Mouse (Mus musculus) liver, embryonic 11.5 days (tissue): ENCODE results near the gene Tmprss2. TPM values are rescaled to one million over a fixed set of nuclear protein-coding genes. Genes with fewer than 3 reads are reported as not detected.

Source experiments
- ATAC-seq: fragments of 200-750 bp; cut with Nextera tagmentation; replicated peaks from 2 replicates; pipeline ENCODE4 v1.8.0; 2017; ENCODE audit warnings: moderate number of reproducible peaks, mild to moderate bottlenecking, moderate TSS enrichment, moderate library complexity; ENCODE audit not compliant: low FRiP score
- DNase-seq: peaks from one replicate; pipeline ENCODE4 v3.0.0-alpha.2; 2017; ENCODE audit warnings: low spot score
- H3K27ac ChIP-seq: fragments of 300-500 bp; sonication (generic); 2 replicates; pipeline ENCODE4 v1.5.1; 2014; ENCODE audit warnings: mild to moderate bottlenecking, low read depth, low read length, control low read depth
- H3K27me3 ChIP-seq: fragments of 300-500 bp; sonication (generic); replicated peaks from 2 replicates; pipeline ENCODE4 v1.6.1; 2014; ENCODE audit warnings: low read length, mixed read lengths; ENCODE audit not compliant: control insufficient read depth, insufficient read depth
- H3K36me3 ChIP-seq: fragments of 300-500 bp; sonication (generic); 2 replicates; pipeline ENCODE4 v1.6.1; 2014; ENCODE audit warnings: mild to moderate bottlenecking, low read length, moderate library complexity, mixed read lengths; ENCODE audit not compliant: control insufficient read depth, insufficient read depth
- H3K4me1 ChIP-seq: fragments of 300-500 bp; sonication (generic); replicated peaks from 2 replicates; pipeline ENCODE4 v1.6.1; 2014; ENCODE audit warnings: low read length, mixed read lengths; ENCODE audit not compliant: control insufficient read depth, insufficient read depth
- H3K4me2 ChIP-seq: fragments of 300-500 bp; sonication (generic); 2 replicates; pipeline ENCODE4 v1.6.1; 2014; ENCODE audit warnings: mild to moderate bottlenecking, control low read depth, moderate library complexity
- H3K4me3 ChIP-seq: fragments of 300-500 bp; sonication (generic); 2 replicates; pipeline ENCODE4 v1.5.1; 2014; ENCODE audit warnings: low read depth, low read length, control low read depth
- H3K9ac ChIP-seq: fragments of 300-500 bp; sonication (generic); 2 replicates; pipeline ENCODE4 v1.6.1; 2014; ENCODE audit warnings: low read depth, low read length, control low read depth
- H3K9me3 ChIP-seq: fragments of 300-500 bp; sonication (generic); 2 replicates; pipeline ENCODE4 v1.6.1; 2016; ENCODE audit warnings: low read length, inconsistent platforms, mixed read lengths; ENCODE audit not compliant: control insufficient read depth
- WGBS: fragments of 180-500 bp; shearing (Covaris S2); extraction: QIAGEN DNeasy Blood & Tissue Kit; methylation state at CpG from one replicate; pipeline ENCODE4 v1.1.7; 2014; 5-methylcytosine and 5-hydroxymethylcytosine counted together
- polyA plus RNA-seq: library from polyadenylated mRNA; unstranded; fragments of >200 nt; fragmentation: Nextera tagmentation; extraction: Ambion mirVana; gene quantifications from 2 replicates; pipeline ENCODE4 v1.2.1, GENCODE M21; 2014

The Tmprss2 gene
- polyA plus RNA-seq, 1 experiment from 2014 or later: 3.0 TPM

DNA sequence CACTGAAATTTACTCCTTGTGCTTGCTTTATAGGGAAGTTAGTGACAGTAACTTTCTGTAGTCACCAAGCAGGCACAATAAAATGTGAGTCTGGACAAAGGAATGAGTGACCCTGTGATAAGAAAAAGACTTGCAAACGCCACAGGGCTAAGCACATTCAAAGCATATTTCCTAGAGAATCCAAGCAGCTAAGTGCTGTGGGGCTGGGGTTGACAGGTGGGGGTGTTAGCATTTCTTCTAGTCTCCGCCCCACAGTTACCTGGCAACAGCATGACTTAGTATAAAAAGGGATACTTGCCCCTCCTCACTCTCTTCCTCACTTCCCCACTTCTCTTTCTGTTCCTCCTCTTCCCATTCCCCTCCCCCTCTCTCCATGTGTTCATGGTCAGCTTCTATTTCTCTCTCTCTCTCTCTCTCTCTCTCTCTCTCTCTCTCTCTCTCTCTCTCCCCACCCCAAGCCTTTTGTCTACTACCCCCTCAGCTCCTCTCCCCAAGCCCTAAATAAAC is 11.4 kb upstream of the Tmprss2 start:
- H3K4me1 ChIP-seq: no peaks in the 10 kb centered on the region
- no peak overlapping the region for H3K4me3 ChIP-seq
- no peaks in the 10 kb centered on the region for H3K36me3 ChIP-seq
- H3K9me3 ChIP-seq: no peaks in the 10 kb centered on the region
- WGBS: 53% methylated on average over 2 of the region's 2 CpGs
- ATAC-seq: no peak
- no peak for DNase-seq
- no peaks in the 10 kb centered on the region for H3K27me3 ChIP-seq
- no peak overlapping the region for H3K4me2 ChIP-seq
- no peak overlapping the region for H3K27ac ChIP-seq
- H3K9ac ChIP-seq: no peak overlapping the region

DNA sequence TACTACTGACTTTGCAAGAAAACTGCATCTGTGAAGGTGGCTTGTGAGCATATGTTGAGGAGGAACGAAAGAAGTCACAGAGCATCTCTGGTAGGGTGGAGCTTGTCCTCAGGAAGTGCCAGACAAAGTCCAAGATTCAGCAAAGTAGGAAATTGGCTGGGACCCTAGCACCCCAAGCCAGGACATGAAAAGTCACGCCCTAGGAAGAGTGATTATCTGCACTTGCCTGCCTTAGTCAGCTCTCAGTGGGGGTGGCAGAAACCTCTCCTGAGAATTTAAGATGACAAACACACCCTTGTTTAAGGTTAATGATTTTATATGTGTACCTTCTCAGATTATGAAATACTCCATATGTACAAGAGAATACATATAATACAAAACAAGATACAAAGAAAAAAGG is 7.3 kb upstream of the Tmprss2 start:
- Histone ChIP-seq H3K36me3 (no peaks in the 10 kb centered on the region), H3K4me2 (no peak overlapping the region), H3K9ac (no peak overlapping the region), H3K27ac (no peak overlapping the region), H3K9me3 (no peaks in the 10 kb centered on the region), H3K4me3 (no peak overlapping the region), H3K27me3 (no peaks in the 10 kb centered on the region), H3K4me1 (no peaks in the 10 kb centered on the region)
- ATAC-seq: no peak
- DNase-seq: no peak
- 57% methylated on average over 2 of the region's 2 CpGs for WGBS

DNA sequence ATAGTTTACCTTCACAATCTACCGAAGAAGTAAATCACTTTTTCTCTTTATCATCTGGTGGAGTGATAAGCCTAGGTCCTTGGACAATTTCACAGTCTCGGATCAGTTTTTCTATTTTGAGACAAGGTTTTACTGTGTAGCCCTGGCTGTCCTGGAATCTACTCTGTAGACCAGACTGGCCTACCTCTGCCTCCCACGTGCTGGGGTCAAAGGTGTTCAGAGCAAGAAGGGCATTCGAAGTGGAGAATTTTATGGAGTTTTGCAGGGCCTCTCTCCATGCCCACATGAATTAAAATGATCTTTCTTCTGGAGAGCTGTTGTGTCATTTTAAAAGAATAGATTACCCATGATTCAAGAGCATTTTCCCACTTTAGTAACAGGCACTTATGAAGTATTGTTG is 1.0 kb upstream of the Tmprss2 start:
- Histone ChIP-seq H3K4me2 (no peak overlapping the region), H3K36me3 (no peaks in the 10 kb centered on the region), H3K9me3 (no peaks in the 10 kb centered on the region), H3K9ac (no peak overlapping the region), H3K4me1 (no peaks in the 10 kb centered on the region; the same call in 1 of the 2 replicates), H3K27me3 (peaks cover 36% of the 10 kb centered on the region), H3K4me3 (no peak overlapping the region), H3K27ac (no peak overlapping the region)
- no peak for DNase-seq
- no peak for ATAC-seq
- 45% methylated on average over 4 of the region's 4 CpGs for WGBS

DNA sequence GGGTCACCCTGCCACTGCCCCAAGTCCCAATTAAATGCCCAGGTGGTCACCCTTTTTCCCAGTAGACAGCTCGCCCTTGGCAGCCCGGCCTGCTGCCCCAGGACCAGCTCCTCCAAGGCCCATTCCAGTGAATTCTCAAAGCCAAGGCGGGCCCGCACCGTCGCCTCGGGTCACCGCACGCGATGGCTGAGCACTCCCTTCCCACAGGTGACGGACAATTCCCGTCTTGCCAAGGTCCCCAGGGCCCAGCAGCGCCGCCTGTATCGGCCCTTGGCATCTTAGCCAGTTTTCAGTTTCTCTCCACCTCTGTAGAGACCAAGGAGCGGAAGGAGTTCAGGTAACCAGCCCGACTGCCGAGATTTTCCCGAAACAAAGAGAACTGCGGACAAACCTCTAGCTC is 749 bp downstream of the Tmprss2 start:
- H3K27ac ChIP-seq: no peak overlapping the region
- H3K9ac ChIP-seq: no peak overlapping the region
- ATAC-seq (no peak), DNase-seq (peak; percentile 32)
- no peaks in the 10 kb centered on the region for H3K9me3 ChIP-seq
- peak overlapping the region; percentile 62 for H3K4me2 ChIP-seq
- peaks cover 36% of the 10 kb centered on the region for H3K27me3 ChIP-seq
- H3K4me1 ChIP-seq: no peaks in the 10 kb centered on the region; the same call in 1 of the 2 replicates
- 8% methylated on average over 20 of the region's 20 CpGs for WGBS
- H3K36me3 ChIP-seq: no peaks in the 10 kb centered on the region
- peak overlapping the region; percentile 43 for H3K4me3 ChIP-seq

DNA sequence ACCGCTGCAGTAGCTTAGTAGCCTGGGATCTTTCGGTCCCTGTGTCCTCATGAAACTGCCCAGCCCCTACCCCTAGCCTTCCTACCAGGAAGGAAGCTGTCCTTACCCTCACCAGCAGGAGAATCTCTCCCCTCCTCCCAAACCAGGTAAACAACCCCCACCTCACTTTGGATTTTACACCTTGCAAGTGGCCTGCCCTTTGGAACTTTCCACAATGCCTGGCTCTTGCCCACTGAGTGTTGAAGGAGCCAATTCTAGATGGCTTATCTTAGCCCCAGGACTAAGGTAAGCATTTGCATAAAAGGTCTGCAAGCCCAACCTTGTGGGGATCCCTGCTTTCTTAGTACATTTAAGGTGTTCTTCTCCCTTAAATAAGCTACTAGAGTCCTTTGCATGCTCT is 1.3 kb downstream of the Tmprss2 start:
- Histone ChIP-seq H3K9me3 (no peaks in the 10 kb centered on the region), H3K4me3 (no peak overlapping the region), H3K27ac (no peak overlapping the region), H3K4me2 (no peak overlapping the region), H3K4me1 (no peaks in the 10 kb centered on the region; the same call in 1 of the 2 replicates), H3K36me3 (no peaks in the 10 kb centered on the region), H3K27me3 (peaks cover 36% of the 10 kb centered on the region), H3K9ac (no peak overlapping the region)
- 62% methylated on average over 2 of the region's 2 CpGs for WGBS
- ATAC-seq (no peak), DNase-seq (no peak)

DNA sequence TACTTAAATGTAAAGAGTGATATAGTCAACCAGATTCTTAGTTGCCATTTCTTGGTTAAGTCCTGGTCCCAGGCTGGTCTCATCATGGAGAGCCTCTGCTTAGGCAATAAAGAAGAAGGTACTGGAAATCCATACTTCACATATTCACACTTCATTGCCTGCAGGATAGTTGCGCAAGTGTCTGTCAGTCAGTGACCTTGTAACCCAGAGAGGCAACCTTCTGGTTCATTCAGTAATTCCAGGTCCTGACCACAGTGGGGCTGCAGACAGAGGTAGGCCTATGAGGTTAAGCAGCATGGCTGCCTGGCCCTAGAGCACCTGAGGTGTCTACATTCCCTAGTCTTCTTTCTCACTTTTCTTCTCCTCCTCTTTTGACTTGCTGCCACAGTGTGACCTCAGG is 3.0 kb downstream of the Tmprss2 start:
- Histone ChIP-seq H3K4me2 (no peak overlapping the region), H3K9ac (no peak overlapping the region), H3K36me3 (no peaks in the 10 kb centered on the region), H3K4me3 (no peak overlapping the region), H3K4me1 (no peaks in the 10 kb centered on the region; the same call in 1 of the 2 replicates), H3K9me3 (no peaks in the 10 kb centered on the region), H3K27me3 (peaks cover 36% of the 10 kb centered on the region), H3K27ac (no peak overlapping the region)
- no peak for DNase-seq
- no peak for ATAC-seq
- WGBS: 81% methylated on average over 1 of the region's 1 CpGs

DNA sequence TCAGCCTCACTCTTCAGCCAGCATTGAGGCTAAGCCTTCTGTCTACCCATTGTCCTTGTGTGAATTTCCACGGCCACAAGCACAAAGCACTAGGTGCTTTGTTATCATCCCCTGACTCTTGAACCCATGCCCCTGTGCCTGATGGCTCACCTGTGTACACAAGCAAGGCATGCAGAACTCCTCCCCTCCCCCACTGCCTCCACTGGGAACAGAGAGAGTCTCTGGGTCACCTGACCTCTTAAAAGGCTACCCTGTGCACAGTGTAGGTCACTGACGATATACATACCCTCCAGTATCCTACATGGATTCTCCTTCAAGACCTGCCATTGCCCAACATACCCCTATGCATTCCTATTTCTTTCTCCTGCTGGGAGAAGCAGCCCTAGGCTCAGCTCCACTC is 4.2 kb downstream of the Tmprss2 start:
- no peaks in the 10 kb centered on the region for H3K36me3 ChIP-seq
- ATAC-seq (0 out of 2 replicates have a peak, but pooled peaks have one; percentile 56), DNase-seq (no peak)
- peaks cover 31% of the 10 kb centered on the region for H3K27me3 ChIP-seq
- WGBS: 45% methylated on average over 2 of the region's 2 CpGs
- no peak overlapping the region for H3K9ac ChIP-seq
- H3K9me3 ChIP-seq: no peaks in the 10 kb centered on the region
- no peak overlapping the region for H3K27ac ChIP-seq
- no peak overlapping the region for H3K4me2 ChIP-seq
- H3K4me3 ChIP-seq: no peak overlapping the region
- no peaks in the 10 kb centered on the region; the same call in 1 of the 2 replicates for H3K4me1 ChIP-seq

DNA sequence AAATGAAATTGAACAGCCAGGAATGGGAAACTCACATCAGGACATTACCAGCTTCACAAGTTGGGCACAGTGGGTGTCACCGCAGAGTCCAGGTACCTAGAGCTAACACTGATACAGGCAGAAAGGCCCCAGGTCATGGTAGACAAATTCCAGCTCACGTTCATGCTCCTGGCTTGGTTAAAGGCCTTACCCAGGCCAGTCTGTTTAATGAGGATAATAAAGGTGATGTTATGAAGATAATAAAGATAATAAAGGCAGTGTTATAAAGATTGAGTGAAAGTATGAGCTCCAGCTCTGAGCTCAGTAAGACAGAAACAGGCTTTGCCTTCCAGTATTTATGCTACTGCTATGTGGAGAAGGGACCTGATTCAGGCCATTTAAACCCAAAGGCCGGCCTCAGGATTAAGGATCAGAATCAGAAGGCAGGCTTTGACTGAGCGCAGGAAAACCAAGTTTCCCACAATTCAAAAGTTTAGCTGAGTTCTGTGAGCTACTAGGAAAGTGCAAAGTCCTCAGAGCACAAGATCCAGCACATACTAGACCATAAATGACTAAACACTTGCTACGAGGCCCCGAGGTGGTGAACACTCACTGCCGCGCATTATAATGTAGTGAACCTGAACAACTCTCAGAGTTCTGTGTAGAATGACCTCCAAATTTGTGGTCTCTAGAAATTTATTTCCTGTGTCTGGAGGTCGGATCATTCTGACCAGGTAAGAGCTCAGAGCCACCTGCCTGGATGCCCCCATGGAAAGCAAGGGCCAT is 4.9 kb downstream of the Tmprss2 start:
- Histone ChIP-seq H3K9ac (no peak overlapping the region), H3K4me3 (no peak overlapping the region), H3K4me1 (no peaks in the 10 kb centered on the region; the same call in 1 of the 2 replicates), H3K4me2 (no peak overlapping the region), H3K27me3 (peaks cover 24% of the 10 kb centered on the region), H3K36me3 (no peaks in the 10 kb centered on the region), H3K27ac (no peak overlapping the region), H3K9me3 (no peaks in the 10 kb centered on the region)
- ATAC-seq (no peak), DNase-seq (no peak)
- WGBS: 81% methylated on average over 9 of the region's 9 CpGs

DNA sequence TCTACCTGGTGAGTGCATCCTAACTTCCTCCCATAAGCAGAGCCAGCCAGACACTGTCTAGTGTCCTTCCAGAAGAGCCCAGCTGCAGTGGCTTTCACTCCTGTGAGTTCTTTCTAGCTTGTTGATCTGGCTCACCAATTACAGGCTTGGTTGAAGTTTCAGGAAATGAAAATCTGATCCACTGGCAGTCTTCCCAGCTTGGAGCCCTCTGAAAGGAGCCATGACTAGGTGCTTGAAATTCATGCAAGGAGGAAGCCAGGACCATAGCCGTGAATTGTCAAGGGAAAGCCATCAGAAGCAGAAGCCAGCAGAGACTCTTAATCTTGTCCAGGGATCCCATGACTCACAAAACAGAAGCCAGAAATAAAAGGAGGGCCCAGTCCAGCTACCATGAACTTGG is 8.7 kb downstream of the Tmprss2 start:
- H3K9me3 ChIP-seq: no peaks in the 10 kb centered on the region
- no peaks in the 10 kb centered on the region for H3K27me3 ChIP-seq
- H3K4me3 ChIP-seq: no peak overlapping the region
- H3K4me1 ChIP-seq: no peaks in the 10 kb centered on the region; the same call in 1 of the 2 replicates
- DNase-seq (no peak), ATAC-seq (no peak)
- no peak overlapping the region for H3K4me2 ChIP-seq
- no peak overlapping the region for H3K27ac ChIP-seq
- H3K36me3 ChIP-seq: no peaks in the 10 kb centered on the region
- WGBS: 63% methylated on average over 1 of the region's 1 CpGs
- H3K9ac ChIP-seq: no peak overlapping the region
